Mouse (Mus musculus): Measurements from ENCODE around the gene Pacs2. TPM values are rescaled to one million over a fixed set of nuclear protein-coding genes. Genes with fewer than 3 reads are reported as not detected.

Gene Pacs2
- polyA plus RNA-seq, 1 experiment: 89.3 TPM

- no peak overlapping the region for H3K4me3 ChIP-seq
Observed at GRCm38 (mm10) chr12:113035093-113035492, 20.8 kb downstream of the Pacs2 start.

GRCm38 (mm10) chr12:113036996-113037395 lies 22.7 kb downstream of the Pacs2 start:
- Histone ChIP-seq H3K36me3 (ENCODE audit: control insufficient read depth, insufficient read depth) (peaks cover 3% of the 10 kb centered on the region), H3K4me3 (no peak overlapping the region), H3ac (ENCODE audit: control insufficient read depth, insufficient read length) (no peak overlapping the region), H3K79me2 (ENCODE audit: control insufficient read depth, insufficient read depth) (peaks cover 96% of the 10 kb centered on the region), H3K4me2 (ENCODE audit: low read depth) (no peak overlapping the region), H3K27me3 (ENCODE audit: control insufficient read depth, insufficient read depth, insufficient read length) (no peaks in the 10 kb centered on the region)
- TF ChIP-seq MYOG (IDR thresholded peaks at IDR 0.05; ENCODE audit: control insufficient read depth in 1 of 3, insufficient read depth in 1 of 3, insufficient read length in 2 of 3, low read depth in 2 of 3) (no peak), USF1 (IDR thresholded peaks at IDR 0.05; ENCODE audit: low read depth) (no peak), MYOD1 (IDR thresholded peaks at IDR 0.05; ENCODE audit: control insufficient read depth in 1 of 3, insufficient read length in 2 of 3, low read depth in 2 of 3) (no peak), REST (IDR thresholded peaks at IDR 0.05; ENCODE audit: insufficient read depth, insufficient read length) (no peak), POLR2A (IDR thresholded peaks at IDR 0.05; ENCODE audit: insufficient read length, low read depth) (no peak), SRF (IDR thresholded peaks at IDR 0.05; ENCODE audit: control insufficient read depth, insufficient read length, low read depth) (no peak), E2F4 (IDR thresholded peaks at IDR 0.05; ENCODE audit: insufficient read depth) (no peak), MAX (IDR thresholded peaks at IDR 0.05; ENCODE audit: low read depth) (no peak), POLR2AphosphoS2 (IDR thresholded peaks at IDR 0.05; ENCODE audit: insufficient read length, low read depth) (no peak), TCF12 (IDR thresholded peaks at IDR 0.05; ENCODE audit: insufficient read depth, poor library complexity, severe bottlenecking) (no peak), CEBPB (IDR thresholded peaks at IDR 0.05; ENCODE audit: insufficient read depth, poor library complexity, severe bottlenecking) (no peak), TCF3 (IDR thresholded peaks at IDR 0.05; ENCODE audit: insufficient read length, low read depth) (no peak)

More at GRCm38 (mm10) chr12:113035093-113035492, 20.8 kb downstream of the Pacs2 start:
- TF ChIP-seq MYOG (IDR thresholded peaks at IDR 0.05; ENCODE audit: control insufficient read depth in 1 of 3, insufficient read depth in 1 of 3, insufficient read length in 2 of 3, low read depth in 2 of 3): peak in 2 of 3 experiments; percentile 16 to 60
- TF ChIP-seq TCF12 (IDR thresholded peaks at IDR 0.05; ENCODE audit: insufficient read depth, poor library complexity, severe bottlenecking): no peak
- no peak for TF ChIP-seq SRF (IDR thresholded peaks at IDR 0.05; ENCODE audit: control insufficient read depth, insufficient read length, low read depth)
- TF ChIP-seq CEBPB (IDR thresholded peaks at IDR 0.05; ENCODE audit: insufficient read depth, poor library complexity, severe bottlenecking): no peak
- no peak for TF ChIP-seq USF1 (IDR thresholded peaks at IDR 0.05; ENCODE audit: low read depth)
- no peak for TF ChIP-seq POLR2AphosphoS2 (IDR thresholded peaks at IDR 0.05; ENCODE audit: insufficient read length, low read depth)
- TF ChIP-seq POLR2A (IDR thresholded peaks at IDR 0.05; ENCODE audit: insufficient read length, low read depth): no peak
- TF ChIP-seq REST (IDR thresholded peaks at IDR 0.05; ENCODE audit: insufficient read depth, insufficient read length): no peak
- TF ChIP-seq TCF3 (IDR thresholded peaks at IDR 0.05; ENCODE audit: insufficient read length, low read depth): no peak
- TF ChIP-seq MYOD1 (IDR thresholded peaks at IDR 0.05; ENCODE audit: control insufficient read depth in 1 of 3, insufficient read length in 2 of 3, low read depth in 2 of 3): peak in 1 of 3 experiments; percentile 48
- no peak for TF ChIP-seq E2F4 (IDR thresholded peaks at IDR 0.05; ENCODE audit: insufficient read depth)
- no peak for TF ChIP-seq MAX (IDR thresholded peaks at IDR 0.05; ENCODE audit: low read depth)
- H3K79me2 ChIP-seq (ENCODE audit: control insufficient read depth, insufficient read depth): peaks cover 97% of the 10 kb centered on the region
- H3K4me2 ChIP-seq (ENCODE audit: low read depth): no peak overlapping the region
- H3K27me3 ChIP-seq (ENCODE audit: control insufficient read depth, insufficient read depth, insufficient read length): no peaks in the 10 kb centered on the region
- H3ac ChIP-seq (ENCODE audit: control insufficient read depth, insufficient read length): no peak overlapping the region
- peaks cover 8% of the 10 kb centered on the region for H3K36me3 ChIP-seq (ENCODE audit: control insufficient read depth, insufficient read depth)

GRCm38 (mm10) chr12:113038414-113038813 lies 24.1 kb downstream of the Pacs2 start:
- no peaks in the 10 kb centered on the region for H3K27me3 ChIP-seq (ENCODE audit: control insufficient read depth, insufficient read depth, insufficient read length)
- H3K4me3 ChIP-seq: no peak overlapping the region
- peaks cover 95% of the 10 kb centered on the region for H3K79me2 ChIP-seq (ENCODE audit: control insufficient read depth, insufficient read depth)
- no peak for TF ChIP-seq POLR2AphosphoS2 (IDR thresholded peaks at IDR 0.05; ENCODE audit: insufficient read length, low read depth)
- TF ChIP-seq MYOG (IDR thresholded peaks at IDR 0.05; ENCODE audit: control insufficient read depth in 1 of 3, insufficient read depth in 1 of 3, insufficient read length in 2 of 3, low read depth in 2 of 3): no peak
- TF ChIP-seq USF1 (IDR thresholded peaks at IDR 0.05; ENCODE audit: low read depth): peak; percentile 62
- TF ChIP-seq MYOD1 (IDR thresholded peaks at IDR 0.05; ENCODE audit: control insufficient read depth in 1 of 3, insufficient read length in 2 of 3, low read depth in 2 of 3): no peak
- TF ChIP-seq MAX (IDR thresholded peaks at IDR 0.05; ENCODE audit: low read depth): peak; percentile 63
- no peak for TF ChIP-seq REST (IDR thresholded peaks at IDR 0.05; ENCODE audit: insufficient read depth, insufficient read length)
- H3K36me3 ChIP-seq (ENCODE audit: control insufficient read depth, insufficient read depth): peaks cover 6% of the 10 kb centered on the region
- peak overlapping the region; percentile 41 for H3K4me2 ChIP-seq (ENCODE audit: low read depth)
- no peak overlapping the region for H3ac ChIP-seq (ENCODE audit: control insufficient read depth, insufficient read length)

GRCm38 (mm10) chr12:113041481-113042439 lies 27.5 kb downstream of the Pacs2 start:
- Histone ChIP-seq H3K27me3 (ENCODE audit: control insufficient read depth, insufficient read depth, insufficient read length) (no peaks in the 10 kb centered on the region), H3K36me3 (ENCODE audit: control insufficient read depth, insufficient read depth) (peaks cover 16% of the 10 kb centered on the region), H3K4me3 (no peak overlapping the region), H3ac (ENCODE audit: control insufficient read depth, insufficient read length) (no peak overlapping the region), H3K4me2 (ENCODE audit: low read depth) (peak overlapping the region; percentile 56), H3K79me2 (ENCODE audit: control insufficient read depth, insufficient read depth) (peaks cover 88% of the 10 kb centered on the region)
- TF ChIP-seq MYOD1 (IDR thresholded peaks at IDR 0.05; ENCODE audit: control insufficient read depth in 1 of 3, insufficient read length in 2 of 3, low read depth in 2 of 3) (peak in 2 of 3 experiments; percentile 56 to 61), MYOG (IDR thresholded peaks at IDR 0.05; ENCODE audit: control insufficient read depth in 1 of 3, insufficient read depth in 1 of 3, insufficient read length in 2 of 3, low read depth in 2 of 3) (peak in 1 of 3 experiments; percentile 58), REST (IDR thresholded peaks at IDR 0.05; ENCODE audit: insufficient read depth, insufficient read length) (no peak)
